Mouse (Mus musculus): ENCODE results near the gene Begain. TPM values are rescaled to one million over a fixed set of nuclear protein-coding genes. Genes with fewer than 3 reads are reported as not detected.

Begain gene
- polyA plus RNA-seq (2012; ENCODE audit: low replicate concordance): 1.5 and 3.7 TPM in 2 replicates

DNA sequence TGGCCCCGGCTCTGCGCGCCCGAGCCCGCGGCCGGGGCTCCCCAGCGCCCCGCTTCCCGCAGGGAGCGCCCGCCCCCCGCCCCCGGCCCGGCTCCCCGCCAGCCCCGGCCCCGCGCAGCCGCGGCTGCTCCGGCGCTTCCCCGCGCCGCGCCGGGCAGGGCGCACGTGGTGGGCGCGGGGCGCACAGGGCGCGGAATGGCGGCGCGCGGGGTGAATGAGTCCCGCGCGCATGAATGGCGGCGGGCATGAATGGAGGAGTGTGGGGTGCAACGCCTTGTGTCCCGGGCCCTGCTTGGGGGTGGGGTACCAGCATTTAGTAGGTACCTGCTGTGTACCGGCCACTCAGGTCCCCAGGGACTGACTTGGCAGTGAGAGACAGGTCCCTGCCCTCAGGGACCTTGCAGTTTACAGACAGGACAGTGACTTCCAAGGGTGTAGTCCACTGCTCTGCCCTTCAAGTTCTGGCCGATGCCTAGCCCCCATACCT is at the start of gene Begain:
Gene Begain (minus strand): TSS at position 51 of the 487 bp plus-strand sequence.

Other genes with a start within 250 kb of the Begain start
- gene Slc25a29, start 232.3 kb downstream of the Begain start, polyA plus RNA-seq (2012; ENCODE audit: low replicate concordance): 1.1 TPM in 2 replicates
- gene Slc25a47, start 232.2 kb downstream of the Begain start, polyA plus RNA-seq (2012; ENCODE audit: low replicate concordance): 3.8 and 3.9 TPM in 2 replicates
- 4.0 and 13.0 TPM in 2 replicates for gene Wdr25, start 174.6 kb downstream of the Begain start, polyA plus RNA-seq (2012; ENCODE audit: low replicate concordance)
- 9.4 and 78.8 TPM in 2 replicates for gene Wars, start 174.0 kb downstream of the Begain start, polyA plus RNA-seq (2012; ENCODE audit: low replicate concordance)

All from leukemia stem cell, adult 10-12 weeks (primary cell).